Mouse (Mus musculus) forebrain, embryonic 16.5 days (tissue): ENCODE measurements around the gene Mrps36. TPM values are rescaled to one million over a fixed set of nuclear protein-coding genes. Genes with fewer than 3 reads are reported as not detected.

Experiments used
- ATAC-seq: fragments of 200-750 bp; cut with Nextera tagmentation; 2 replicates; pipeline ENCODE4 v1.8.0; 2017; ENCODE audit warnings: mild to moderate bottlenecking, moderate library complexity
- H3K27ac ChIP-seq: fragments of 300-500 bp; sonication (generic); 2 replicates; pipeline ENCODE4 v1.5.1; 2014; ENCODE audit warnings: low read length, control low read depth
- H3K27me3 ChIP-seq: fragments of 300-500 bp; sonication (generic); replicated peaks from 2 replicates; pipeline ENCODE4 v1.6.1; 2014; ENCODE audit warnings: low read length; ENCODE audit not compliant: control insufficient read depth, insufficient read depth
- H3K36me3 ChIP-seq: fragments of 300-500 bp; sonication (generic); 2 replicates; pipeline ENCODE4 v1.6.1; 2014; ENCODE audit not compliant: control insufficient read depth, insufficient read depth
- H3K4me1 ChIP-seq: fragments of 300-500 bp; sonication (generic); replicated peaks from 2 replicates; pipeline ENCODE4 v1.6.1; 2014; ENCODE audit warnings: low read length; ENCODE audit not compliant: control insufficient read depth, insufficient read depth
- H3K4me2 ChIP-seq: fragments of 300-500 bp; sonication (generic); 2 replicates; pipeline ENCODE4 v1.6.1; 2014; ENCODE audit warnings: mild to moderate bottlenecking, low read length, control low read depth
- H3K4me3 ChIP-seq: fragments of 300-500 bp; sonication (generic); replicated peaks from 2 replicates; pipeline ENCODE4 v1.5.1; 2014; ENCODE audit warnings: mild to moderate bottlenecking, low read length, control low read depth
- H3K9ac ChIP-seq: fragments of 300-500 bp; sonication (generic); replicated peaks from 2 replicates; pipeline ENCODE4 v1.6.1; 2014; ENCODE audit warnings: low read depth, low read length, control low read depth
- H3K9me3 ChIP-seq: fragments of 300-500 bp; sonication (generic); 2 replicates; pipeline ENCODE4 v1.6.1; 2016; ENCODE audit warnings: low read length; ENCODE audit not compliant: control insufficient read depth
- WGBS: fragments of 180-500 bp; shearing (Covaris S2); extraction: QIAGEN DNeasy Blood & Tissue Kit; methylation state at CpG from one replicate; pipeline ENCODE4 v1.1.7; 2014; 5-methylcytosine and 5-hydroxymethylcytosine counted together
- polyA plus RNA-seq: library from polyadenylated mRNA; unstranded; fragments of >200 nt; fragmentation: Nextera tagmentation; extraction: Ambion mirVana; gene quantifications from 2 replicates; pipeline ENCODE4 v1.2.1, GENCODE M21; 2015

The Mrps36 gene
- polyA plus RNA-seq, 1 experiment from 2014 or later = 112 TPM

- H3K9me3 ChIP-seq = no peaks in the 10 kb centered on the region
- peak within 1 kb of the TSS; percentile 93 for H3K4me2 ChIP-seq
- H3K27ac ChIP-seq = no peak within 1 kb of the TSS
- WGBS = under 1% methylated on average over 46 of the region's 46 CpGs
- H3K36me3 ChIP-seq = no peaks in the 10 kb centered on the region
- no peaks in the 10 kb centered on the region for H3K27me3 ChIP-seq
- H3K9ac ChIP-seq = peak within 1 kb of the TSS; percentile 61
- H3K4me3 ChIP-seq = peak within 1 kb of the TSS; percentile 65
- peak; percentile 99 for ATAC-seq
- H3K4me1 ChIP-seq = peaks cover 9% of the 10 kb centered on the region
Observed at GRCm38 (mm10) chr13:100775252-100776055, 31.0 kb upstream of the Mrps36 start, which contains the start of gene Cenph. Cenph (minus strand) TSS chr13:100775899.

DNA sequence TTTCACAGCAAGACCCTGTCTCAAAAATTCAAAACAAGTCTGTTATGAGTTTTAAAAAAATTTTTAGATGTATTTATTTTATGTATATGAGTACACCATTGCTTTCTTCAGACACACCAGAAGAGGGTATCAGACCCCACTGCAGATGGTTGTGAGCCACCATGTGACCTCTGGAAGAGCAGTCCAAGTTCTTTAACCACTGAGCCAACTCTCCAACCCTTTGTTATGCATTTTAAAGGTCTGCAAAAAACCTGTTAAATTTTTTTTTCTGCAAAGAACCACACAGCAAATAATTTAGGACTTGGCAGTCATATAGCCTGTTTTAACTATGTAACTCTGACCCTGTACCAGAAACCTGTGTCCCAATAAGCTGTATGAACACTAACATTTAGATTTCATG, 30.2 kb upstream of the Mrps36 start:
- Histone ChIP-seq H3K27me3 (no peaks in the 10 kb centered on the region), H3K9me3 (no peaks in the 10 kb centered on the region), H3K36me3 (peaks cover 3% of the 10 kb centered on the region; the same call in 1 of the 2 replicates), H3K9ac (no peak overlapping the region), H3K4me3 (peak overlapping the region; percentile 65), H3K4me1 (peaks cover 9% of the 10 kb centered on the region), H3K27ac (no peak overlapping the region), H3K4me2 (peak overlapping the region; percentile 93)
- ATAC-seq = no peak

- Histone ChIP-seq H3K9ac (no peak overlapping the region), H3K27ac (no peak overlapping the region), H3K9me3 (no peaks in the 10 kb centered on the region), H3K4me3 (no peak overlapping the region), H3K4me2 (no peak overlapping the region), H3K36me3 (no peaks in the 10 kb centered on the region), H3K27me3 (no peaks in the 10 kb centered on the region), H3K4me1 (no peaks in the 10 kb centered on the region)
- WGBS = 84% methylated on average over 2 of the region's 2 CpGs
- ATAC-seq = no peak
Observed at GRCm38 (mm10) chr13:100755329-100755728, 10.9 kb upstream of the Mrps36 start.

DNA sequence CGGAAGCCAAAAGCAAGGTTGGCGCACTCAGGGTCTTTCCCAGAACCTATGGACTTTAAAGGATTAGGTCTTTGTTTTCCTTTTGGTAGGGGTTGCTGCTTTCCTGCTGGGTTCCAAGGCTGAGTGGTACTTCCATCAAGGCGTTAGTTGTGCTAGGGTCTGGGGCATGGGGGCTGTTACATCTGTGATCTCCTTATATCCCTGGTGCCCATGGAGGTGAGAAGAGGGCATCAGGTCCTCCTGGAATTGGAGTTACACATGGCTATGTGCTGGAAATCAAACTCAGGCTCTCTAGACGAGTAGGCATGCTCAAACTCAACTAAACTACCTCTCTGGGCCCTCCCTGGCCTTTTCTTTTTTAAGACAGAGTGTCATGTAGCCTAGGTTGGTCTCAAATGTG, 9.7 kb upstream of the Mrps36 start:
- Histone ChIP-seq H3K27ac (no peak overlapping the region), H3K4me3 (no peak overlapping the region), H3K9ac (no peak overlapping the region), H3K4me1 (no peaks in the 10 kb centered on the region), H3K4me2 (no peak overlapping the region), H3K27me3 (no peaks in the 10 kb centered on the region), H3K36me3 (no peaks in the 10 kb centered on the region), H3K9me3 (no peaks in the 10 kb centered on the region)
- ATAC-seq = no peak
- WGBS = 57% methylated on average over 4 of the region's 4 CpGs

GRCm38 (mm10) chr13:100753011-100753410, 8.6 kb upstream of the Mrps36 start:
- H3K4me1 ChIP-seq = no peaks in the 10 kb centered on the region
- no peaks in the 10 kb centered on the region for H3K36me3 ChIP-seq
- no peaks in the 10 kb centered on the region for H3K9me3 ChIP-seq
- H3K4me3 ChIP-seq = no peak overlapping the region
- H3K9ac ChIP-seq = no peak overlapping the region
- no peak overlapping the region for H3K27ac ChIP-seq
- WGBS = 89% methylated on average over 6 of the region's 6 CpGs
- ATAC-seq = no peak
- no peaks in the 10 kb centered on the region for H3K27me3 ChIP-seq
- H3K4me2 ChIP-seq = no peak overlapping the region

DNA sequence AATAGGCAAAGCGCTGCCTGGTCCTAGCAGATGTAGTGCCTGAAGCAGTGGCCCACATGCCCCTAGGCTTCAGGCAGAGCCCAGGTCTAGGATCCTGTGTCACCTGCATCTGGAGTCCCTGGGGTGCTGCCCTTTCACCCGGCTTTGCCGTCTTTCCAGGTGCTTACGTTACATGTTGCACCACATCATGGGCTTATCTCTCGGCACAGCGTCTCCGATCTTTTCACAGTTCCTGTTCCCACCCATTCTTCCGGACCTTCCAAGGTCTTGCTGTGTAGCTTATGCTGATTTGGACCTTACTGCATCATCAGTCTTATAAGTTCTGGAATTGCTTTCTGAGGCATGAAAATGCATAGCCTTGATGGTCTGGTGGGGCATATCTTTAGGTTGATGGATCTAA, 8.1 kb upstream of the Mrps36 start:
- Histone ChIP-seq H3K9me3 (no peaks in the 10 kb centered on the region), H3K27me3 (no peaks in the 10 kb centered on the region), H3K9ac (no peak overlapping the region), H3K4me2 (no peak overlapping the region), H3K36me3 (no peaks in the 10 kb centered on the region), H3K4me3 (no peak overlapping the region), H3K4me1 (no peaks in the 10 kb centered on the region), H3K27ac (no peak overlapping the region)
- WGBS = 94% methylated on average over 8 of the region's 8 CpGs
- no peak for ATAC-seq

DNA sequence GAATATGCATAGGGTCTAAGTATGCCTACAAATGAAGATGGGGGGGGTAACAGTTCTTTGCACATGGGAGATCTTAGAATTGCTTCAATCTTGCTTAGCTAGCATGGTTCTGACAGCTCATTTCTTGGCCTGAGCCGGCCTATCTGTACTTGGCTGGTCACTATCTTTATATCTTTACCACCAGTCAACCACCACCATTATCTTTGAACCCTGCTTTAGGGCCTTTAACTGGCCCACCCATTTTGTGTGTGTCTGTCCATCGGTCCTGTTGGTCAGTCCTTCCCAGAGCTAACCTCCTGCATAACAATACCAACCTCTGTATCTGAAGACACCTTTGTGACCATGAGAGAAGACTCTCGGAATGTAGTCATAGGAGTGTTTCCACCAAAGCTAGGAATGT, 6.9 kb upstream of the Mrps36 start:
- no peak for ATAC-seq
- no peak overlapping the region for H3K4me2 ChIP-seq
- H3K9ac ChIP-seq = no peak overlapping the region
- no peaks in the 10 kb centered on the region for H3K9me3 ChIP-seq
- WGBS = 85% methylated on average over 3 of the region's 3 CpGs
- H3K27me3 ChIP-seq = no peaks in the 10 kb centered on the region
- H3K36me3 ChIP-seq = no peaks in the 10 kb centered on the region
- H3K4me3 ChIP-seq = no peak overlapping the region
- no peak overlapping the region for H3K27ac ChIP-seq
- no peaks in the 10 kb centered on the region for H3K4me1 ChIP-seq

DNA sequence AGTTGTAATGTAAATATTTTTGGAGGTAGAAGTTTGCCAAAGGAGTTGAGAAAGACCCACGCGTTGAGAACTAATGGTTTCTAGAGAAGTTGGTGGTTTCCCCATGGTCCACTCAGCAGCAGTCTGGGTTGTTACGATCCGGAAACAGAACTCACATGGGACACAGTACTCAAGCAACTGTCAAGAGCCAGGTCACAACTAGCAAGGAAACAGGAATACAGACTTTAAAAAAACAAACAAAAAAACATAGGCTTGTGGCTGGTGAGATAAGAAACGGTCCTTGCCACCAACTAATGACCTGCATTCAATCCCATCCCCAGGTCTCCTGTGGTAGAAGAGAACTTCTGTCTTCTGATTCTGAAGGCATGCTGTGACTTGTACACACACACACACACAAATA, 6.3 kb upstream of the Mrps36 start:
- no peak overlapping the region for H3K4me3 ChIP-seq
- no peak overlapping the region for H3K9ac ChIP-seq
- no peak for ATAC-seq
- H3K36me3 ChIP-seq = no peaks in the 10 kb centered on the region
- WGBS = 87% methylated on average over 5 of the region's 5 CpGs
- H3K27ac ChIP-seq = no peak overlapping the region
- no peaks in the 10 kb centered on the region for H3K9me3 ChIP-seq
- H3K4me1 ChIP-seq = no peaks in the 10 kb centered on the region
- H3K4me2 ChIP-seq = no peak overlapping the region
- H3K27me3 ChIP-seq = no peaks in the 10 kb centered on the region

DNA sequence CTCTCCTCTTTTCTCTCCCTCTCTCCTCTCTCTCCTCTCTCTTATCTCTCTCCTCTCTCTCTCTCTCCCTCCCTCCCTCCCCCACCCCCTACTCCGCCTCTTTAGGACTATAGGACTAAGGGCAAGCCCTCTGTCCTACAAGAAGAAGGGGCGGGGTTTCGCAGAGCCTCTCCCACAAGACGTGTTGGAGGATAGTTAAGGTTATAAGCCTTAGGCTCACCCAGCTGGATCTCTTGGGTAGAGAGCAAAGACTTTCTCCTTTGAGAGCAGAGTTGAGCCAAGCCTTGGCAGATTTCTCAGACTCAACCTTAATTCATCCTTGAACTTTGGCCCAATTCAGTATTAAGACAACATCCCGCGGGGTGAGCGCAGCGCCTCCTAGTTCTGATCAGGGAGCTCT, 4.2 kb upstream of the Mrps36 start:
- no peak overlapping the region for H3K4me3 ChIP-seq
- H3K27ac ChIP-seq = no peak overlapping the region
- no peaks in the 10 kb centered on the region for H3K9me3 ChIP-seq
- no peaks in the 10 kb centered on the region for H3K36me3 ChIP-seq
- 49% methylated on average over 8 of the region's 8 CpGs for WGBS
- H3K27me3 ChIP-seq = no peaks in the 10 kb centered on the region
- peaks cover 4% of the 10 kb centered on the region for H3K4me1 ChIP-seq
- no peak for ATAC-seq
- no peak overlapping the region for H3K4me2 ChIP-seq
- no peak overlapping the region for H3K9ac ChIP-seq

GRCm38 (mm10) chr13:100746090-100746489, 1.6 kb upstream of the Mrps36 start:
- 89% methylated on average over 3 of the region's 3 CpGs for WGBS
- peaks cover 7% of the 10 kb centered on the region for H3K4me1 ChIP-seq
- no peak overlapping the region for H3K4me2 ChIP-seq
- no peak overlapping the region for H3K9ac ChIP-seq
- no peaks in the 10 kb centered on the region for H3K9me3 ChIP-seq
- no peak overlapping the region for H3K27ac ChIP-seq
- H3K27me3 ChIP-seq = no peaks in the 10 kb centered on the region
- no peak overlapping the region for H3K4me3 ChIP-seq
- ATAC-seq = no peak
- H3K36me3 ChIP-seq = no peaks in the 10 kb centered on the region
